Mouse (Mus musculus): ENCODE results near the gene Smyd3.
A peak's percentile ranks its signal among the peaks of the same experiment; 100 is the strongest.

Gene Smyd3

GRCm38 (mm10) chr1:179516941-179517712 lies 714 bp downstream of the Smyd3 start:
- peak; percentile 24 for DNase-seq (ENCODE audit: low read depth, low spot score)

DNA sequence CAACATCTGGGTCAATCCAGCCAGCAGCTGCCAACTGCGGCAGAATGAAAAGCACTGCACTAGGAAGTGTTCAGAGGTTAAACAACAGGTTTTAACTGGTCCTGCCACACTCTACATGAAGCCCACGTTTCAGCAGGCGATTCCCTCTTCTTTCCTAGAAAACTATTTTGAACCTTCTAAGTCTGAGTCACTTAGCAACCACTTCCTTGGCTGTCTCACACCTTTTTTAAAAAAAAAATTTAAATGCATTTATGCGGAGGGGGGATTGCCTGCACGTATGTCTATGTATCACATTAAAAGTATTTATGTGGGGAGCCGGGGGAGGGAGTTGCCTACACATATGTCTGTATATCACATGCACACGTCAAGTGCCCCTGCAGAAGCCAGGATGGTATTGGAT lies 5.9 kb downstream of the Smyd3 start:
- DNase-seq (ENCODE audit: low read depth, low spot score), result no peak

- DNase-seq (ENCODE audit: low read depth, low spot score), result no peak
Observed at GRCm38 (mm10) chr1:179510546-179511340, 7.1 kb downstream of the Smyd3 start.

DNA sequence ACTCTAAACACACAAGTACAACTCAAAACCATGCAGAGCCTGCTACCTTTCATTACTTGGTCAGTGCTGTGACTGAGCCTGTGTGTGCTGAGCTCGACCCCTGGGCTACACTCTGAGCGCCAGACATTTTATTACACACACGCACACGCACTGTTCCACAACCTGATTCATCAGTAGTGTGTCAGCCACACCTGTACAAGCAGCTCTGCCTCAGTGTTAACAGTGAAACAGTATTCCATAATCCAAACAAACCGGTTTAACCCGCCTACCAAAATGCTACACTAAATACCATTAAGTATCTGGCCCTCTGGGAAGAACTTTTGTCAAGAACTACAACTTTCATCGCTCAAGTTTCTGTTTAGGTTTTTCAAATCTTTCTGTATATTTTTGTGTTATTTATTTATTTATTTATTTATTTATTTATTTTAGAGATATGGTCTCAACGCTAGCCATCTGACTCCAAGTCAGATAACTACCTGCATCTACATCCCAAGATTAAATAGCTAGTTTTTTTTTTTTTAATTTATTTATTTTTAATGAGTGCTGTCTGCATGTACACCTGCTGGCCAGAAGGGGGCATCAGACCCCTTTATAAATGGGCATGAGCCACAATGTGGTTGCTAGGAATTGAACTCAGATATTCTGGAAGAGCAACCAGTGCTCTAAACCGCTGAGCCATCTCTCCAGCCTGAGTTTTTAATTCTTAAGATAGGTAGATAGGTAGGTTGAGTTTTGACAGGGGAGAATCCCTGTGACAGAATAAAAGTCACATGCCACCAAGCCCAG lies 11.1 kb downstream of the Smyd3 start:
- peak; percentile 20 for DNase-seq (ENCODE audit: low read depth, low spot score)

DNA sequence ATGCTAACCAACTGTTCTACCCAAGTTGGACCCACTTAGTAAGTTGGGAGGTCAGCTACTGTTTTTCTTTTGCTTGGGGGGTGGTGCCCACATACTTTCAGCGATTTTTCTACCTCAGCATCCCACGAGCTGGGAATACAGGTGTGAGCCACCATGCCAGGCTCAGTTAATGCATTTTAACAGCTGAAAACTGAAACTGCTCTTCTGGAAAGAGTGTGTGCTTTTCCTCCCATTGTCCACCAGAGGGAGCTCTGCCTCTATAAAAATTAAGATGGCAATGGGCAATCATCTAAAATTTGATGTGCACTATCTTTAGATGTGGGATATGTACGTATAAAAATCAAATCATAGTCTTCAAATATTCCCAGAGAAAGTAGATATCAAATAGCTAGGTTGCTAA lies 15.3 kb downstream of the Smyd3 start:
- peak; percentile 24 for DNase-seq (ENCODE audit: low read depth, low spot score)

DNA sequence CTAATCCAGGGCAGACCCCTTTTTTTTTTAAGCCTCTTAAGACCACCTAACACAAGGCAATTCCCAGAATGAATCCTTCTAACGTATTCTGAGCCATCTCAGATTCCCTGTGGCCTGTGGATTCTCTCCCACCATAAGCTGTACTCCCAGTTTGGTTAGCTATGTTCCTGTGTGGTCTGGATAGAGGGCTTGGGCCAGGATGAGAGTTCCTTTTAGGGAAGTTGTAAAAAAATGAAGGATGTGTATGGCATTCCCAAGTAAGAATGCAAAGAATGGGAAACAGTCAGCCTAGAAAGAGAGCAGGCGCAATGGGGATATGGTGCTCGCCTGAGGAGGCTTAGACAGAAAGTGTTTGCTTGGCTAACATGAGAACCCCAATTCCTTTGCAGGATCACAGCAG lies 18.6 kb downstream of the Smyd3 start:
- no peak for DNase-seq (ENCODE audit: low read depth, low spot score)

DNA sequence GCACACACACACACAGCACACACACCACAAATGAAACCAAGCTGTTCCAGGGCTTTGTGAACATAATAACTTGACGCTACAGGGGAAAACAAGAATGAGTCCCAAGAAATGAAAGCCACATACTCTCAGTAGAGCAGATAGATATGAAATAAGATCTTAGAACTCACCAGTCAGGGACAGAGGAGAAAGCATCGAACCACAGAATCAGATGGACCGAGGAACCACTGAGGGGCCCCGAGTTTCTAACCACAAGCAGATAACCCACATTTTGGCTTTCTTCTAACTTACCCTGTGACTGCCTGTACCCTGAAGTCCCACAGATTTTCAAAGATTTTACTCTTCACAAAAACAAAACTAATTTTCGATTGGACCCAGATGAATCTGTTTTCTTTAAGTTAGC lies 24.9 kb downstream of the Smyd3 start:
- no peak for DNase-seq (ENCODE audit: low read depth, low spot score)

- DNase-seq (ENCODE audit: low read depth, low spot score), result no peak
Observed at GRCm38 (mm10) chr1:179488520-179488919, 29.3 kb downstream of the Smyd3 start.

DNA sequence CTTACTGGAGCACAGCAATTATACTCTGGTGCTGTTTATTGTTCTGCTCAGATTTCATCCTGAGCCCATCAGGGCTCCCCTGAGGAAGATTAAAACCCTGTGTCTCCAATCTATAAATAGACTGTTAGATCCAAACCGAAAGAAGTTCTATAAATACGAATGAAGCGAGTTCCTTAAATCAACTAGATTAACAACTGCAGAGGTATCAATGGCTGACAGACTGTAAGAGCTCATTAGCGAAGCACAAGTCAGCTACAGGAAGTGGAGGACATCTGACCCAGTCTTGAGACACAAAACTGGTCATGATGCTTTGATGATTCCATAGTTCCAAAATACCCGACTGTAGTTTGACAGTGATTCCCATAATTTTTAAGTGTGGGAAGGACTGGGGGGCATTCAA lies 29.9 kb downstream of the Smyd3 start:
- DNase-seq (ENCODE audit: low read depth, low spot score), result no peak

- DNase-seq (ENCODE audit: low read depth, low spot score), result no peak
Observed at GRCm38 (mm10) chr1:179487238-179487637, 30.6 kb downstream of the Smyd3 start.

- no peak for DNase-seq (ENCODE audit: low read depth, low spot score)
Observed at GRCm38 (mm10) chr1:179485784-179486540, 31.9 kb downstream of the Smyd3 start.

DNA sequence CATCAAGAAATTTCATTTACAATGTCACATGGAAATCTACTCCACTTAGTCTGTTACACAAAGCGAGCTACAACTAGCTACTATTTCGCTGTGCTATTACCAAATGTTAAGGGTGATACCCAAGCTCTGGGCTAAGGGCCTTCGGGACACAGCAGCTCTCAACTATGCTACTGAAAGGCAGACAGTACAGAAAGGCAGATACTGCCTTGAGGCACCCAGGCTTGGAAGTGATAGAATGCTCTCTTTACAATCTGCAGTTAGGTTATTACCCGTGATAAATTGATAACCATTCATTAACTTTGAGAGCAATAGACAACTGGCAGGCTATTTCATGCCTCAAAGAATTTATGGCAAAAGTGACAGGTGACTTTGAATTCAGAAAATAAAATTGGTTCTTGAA lies 37.0 kb downstream of the Smyd3 start:
- DNase-seq (ENCODE audit: low read depth, low spot score), result no peak

GRCm38 (mm10) chr1:179477157-179477902 lies 40.5 kb downstream of the Smyd3 start:
- DNase-seq (ENCODE audit: low read depth, low spot score), result no peak

DNA sequence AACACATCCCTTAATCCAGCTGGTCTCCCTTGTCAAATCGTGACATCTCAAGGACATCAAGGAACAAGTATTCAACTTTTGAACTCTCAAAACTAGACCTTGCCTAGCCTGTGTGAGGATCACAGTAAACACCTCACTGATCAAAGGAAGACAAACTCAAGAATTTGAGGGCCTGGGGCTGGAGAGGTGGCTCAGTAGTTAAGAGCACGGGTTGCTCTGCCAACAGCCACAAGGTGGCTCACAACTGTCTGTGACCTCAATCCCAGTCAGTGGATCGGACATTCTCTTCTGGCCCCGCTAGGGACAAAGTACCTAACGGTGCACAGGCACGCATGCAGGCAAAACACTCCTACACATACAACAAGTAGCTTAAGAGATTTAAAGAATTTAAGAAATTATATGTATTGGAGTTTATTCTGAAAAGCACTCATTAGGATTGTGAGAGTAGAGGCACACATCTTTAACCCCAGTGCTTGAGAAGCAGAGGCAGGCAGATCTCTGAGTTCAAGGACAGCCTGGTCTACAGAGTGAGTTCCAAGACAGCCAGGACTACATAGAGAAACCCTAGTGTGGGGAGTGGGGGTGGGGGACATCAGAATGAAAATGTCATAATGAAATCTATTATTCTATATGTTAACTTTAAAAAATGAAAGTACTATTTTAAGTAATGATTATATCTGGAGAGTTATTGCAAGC lies 41.2 kb downstream of the Smyd3 start:
- no peak for DNase-seq (ENCODE audit: low read depth, low spot score)

DNA sequence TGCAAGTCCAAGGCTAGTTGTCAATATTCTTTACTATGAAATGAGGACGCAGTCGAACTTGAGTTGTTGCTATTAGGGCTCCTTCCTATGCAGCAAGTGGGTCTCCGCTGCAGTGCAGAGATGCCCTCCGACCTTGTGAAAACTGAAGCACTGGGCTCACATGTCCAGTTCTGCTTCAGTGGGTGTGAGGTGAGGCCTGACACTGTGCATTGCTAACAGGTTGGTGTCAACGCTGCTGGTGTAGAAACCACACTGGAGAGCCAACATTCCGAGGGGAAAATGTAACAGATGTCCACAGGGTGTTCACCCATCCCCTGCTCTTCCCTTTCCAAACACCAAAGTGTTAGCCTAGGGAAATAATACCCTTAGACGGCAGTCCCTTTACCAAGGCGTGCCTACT lies 43.1 kb downstream of the Smyd3 start:
- no peak for DNase-seq (ENCODE audit: low read depth, low spot score)

DNA sequence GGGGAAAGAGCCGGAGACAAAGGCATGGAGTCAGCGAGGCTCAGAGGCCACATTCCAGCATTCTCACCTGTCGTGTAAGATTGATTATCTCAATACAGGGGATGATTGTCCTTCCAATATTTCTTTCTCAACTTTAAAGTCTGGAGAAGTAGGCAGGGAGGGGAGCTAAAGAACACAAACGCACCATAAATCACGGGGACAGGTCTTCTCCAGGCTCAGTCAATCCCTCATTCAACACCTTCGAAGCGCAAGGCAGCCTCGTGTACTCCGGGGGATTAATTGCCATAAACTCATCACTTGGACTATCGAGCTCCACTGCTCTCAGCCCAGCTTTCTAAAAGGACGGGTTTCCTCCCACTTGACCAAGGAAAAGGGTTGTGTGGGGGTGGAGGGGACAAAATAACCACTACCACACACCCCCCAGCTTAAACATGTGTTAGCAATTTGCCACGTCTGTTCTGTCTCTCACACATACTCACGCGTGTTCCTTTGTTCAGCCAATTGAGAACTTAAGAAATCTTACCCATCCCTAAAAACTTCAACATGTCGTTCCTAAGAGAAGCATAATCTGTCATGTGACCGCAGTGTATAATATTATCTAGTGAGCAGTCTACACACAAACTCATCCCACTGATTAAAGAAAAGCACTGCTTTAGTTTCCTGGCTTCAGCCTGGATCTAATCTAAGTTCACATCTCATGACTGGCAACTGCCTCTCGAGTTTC lies 43.8 kb downstream of the Smyd3 start:
- peak; percentile 64 for DNase-seq (ENCODE audit: low read depth, low spot score)

- no peak for DNase-seq (ENCODE audit: low read depth, low spot score)
Observed at GRCm38 (mm10) chr1:179467970-179468369, 49.9 kb downstream of the Smyd3 start.

DNA sequence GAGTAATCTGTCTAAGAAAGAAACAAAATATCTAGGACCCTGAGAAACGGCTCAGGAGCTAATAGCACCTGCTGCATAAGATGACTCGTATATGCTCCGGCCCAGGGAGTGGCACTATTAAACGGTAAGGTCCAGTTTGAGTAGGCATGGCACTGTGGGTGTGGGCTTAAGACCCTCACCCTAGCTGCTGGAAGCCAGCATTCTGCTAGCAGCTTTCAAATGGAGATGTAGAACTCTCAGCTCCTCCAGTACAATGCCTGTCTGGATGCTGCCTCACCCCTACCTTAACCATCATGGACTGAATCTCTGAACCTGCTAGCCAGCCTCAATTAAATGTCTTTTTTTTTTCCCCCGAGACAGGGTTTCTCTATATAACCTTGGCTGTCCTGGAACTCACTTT lies 55.5 kb downstream of the Smyd3 start:
- DNase-seq (ENCODE audit: low read depth, low spot score), result no peak

GRCm38 (mm10) chr1:179461019-179461814 lies 56.6 kb downstream of the Smyd3 start:
- DNase-seq (ENCODE audit: low read depth, low spot score), result no peak
